In genomic region chr4:118961141-118961628, GRCm38 (mm10) we compare ENCODE assay signal across 11 mouse cellular contexts. TPM values are rescaled to one million over a fixed set of nuclear protein-coding genes. Genes with fewer than 3 reads are reported as not detected.
DNase-seq lines count a peak whose midpoint lies in the region; ATAC-seq and TF ChIP-seq lines count a peak whose summit lies in the region.
"Had no signal": no experiment of that assay in that cellular context is flagged by ENCODE, and none has a peak within 500 bp of the region (broad histone marks: within the 10 kb centered on the region; RNA-seq: fewer than 3 reads in every experiment).

Lao1 (plus strand) TSS chr4:118961578.

- peak; percentile 70; the same call in 1 of the 2 replicates for ATAC-seq in frontal cortex, adult (ENCODE audit: low TSS enrichment)
- no peak for ATAC-seq in hindbrain, embryonic 16.5 days

- H3K4me3 ChIP-seq in layer of hippocampus, adult 2 months = no peak within 1 kb of the TSS
- H3K4me3 ChIP-seq in hindbrain, embryonic 16.5 days (ENCODE audit: low read length) = no peak within 1 kb of the TSS
- H3K4me3 ChIP-seq: hindbrain, embryonic 13.5 days had no signal

- no peak within 1 kb of the TSS for H3K4me2 ChIP-seq in hindbrain, embryonic 16.5 days (ENCODE audit: low read length)
- H3K4me2 ChIP-seq: hindbrain, embryonic 13.5 days had no signal

- no peaks in the 10 kb centered on the region for H3K4me1 ChIP-seq in hindbrain, embryonic 16.5 days (ENCODE audit: control insufficient read depth, insufficient read depth, low read depth, low read length)
- H3K4me1 ChIP-seq: hindbrain, embryonic 13.5 days had no signal

- H3K9ac ChIP-seq in hindbrain, embryonic 16.5 days (ENCODE audit: low read depth, low read length) = no peak within 1 kb of the TSS
- H3K9ac ChIP-seq: hindbrain, embryonic 13.5 days had no signal

- H3K27ac ChIP-seq in layer of hippocampus, adult 2 months = peak within 1 kb of the TSS; percentile 53; the same call in 1 of the 2 replicates
- no peak within 1 kb of the TSS for H3K27ac ChIP-seq in hindbrain, embryonic 16.5 days (ENCODE audit: low read depth, low read length)
- H3K27ac ChIP-seq: hindbrain, embryonic 13.5 days; macrophage had no signal

- no peaks in the 10 kb centered on the region for H3K9me3 ChIP-seq in hindbrain, embryonic 16.5 days (ENCODE audit: control insufficient read depth, low read length)
- H3K9me3 ChIP-seq: hindbrain, embryonic 13.5 days had no signal

- no peak for DNase-seq in frontal cortex, postnatal 25 days (ENCODE audit: low spot score in 2 of 2)
- peak; percentile 37 for DNase-seq in urinary bladder, postnatal 14 days (ENCODE audit: low spot score)
- DNase-seq in urinary bladder, postnatal 25 days (ENCODE audit: low spot score) = no peak
- DNase-seq in layer of hippocampus, adult 2 months (ENCODE audit: low spot score in 2 of 2) = peak; percentile 18 to 23
- DNase-seq in telencephalon, adult 2 months (ENCODE audit: low read depth, low spot score) = peak; percentile 8
- DNase-seq in thymus, postnatal 4 days = no peak

- no peaks in the 10 kb centered on the region for H3K36me3 ChIP-seq in hindbrain, embryonic 16.5 days (ENCODE audit: control insufficient read depth, insufficient read depth, low read length)
- H3K36me3 ChIP-seq: hindbrain, embryonic 13.5 days had no signal

- no peaks in the 10 kb centered on the region for H3K27me3 ChIP-seq in hindbrain, embryonic 16.5 days (replicated peaks; ENCODE audit: control insufficient read depth, insufficient read depth, low read length)
- H3K27me3 ChIP-seq: hindbrain, embryonic 13.5 days had no signal

- 72% methylated on average over 2 of the region's 2 CpGs for WGBS in hindbrain, embryonic 16.5 days

- no peak for TF ChIP-seq CTCF in layer of hippocampus, adult 2 months (conservative IDR thresholded peaks at IDR 0.05)

RNA-seq across cellular contexts. Expression of gene Lao1, which starts in this region (rescaled TPM):
- total RNA-seq in layer of hippocampus, adult 2 months (2021) = under 1 TPM; 0.51 to 0.79 TPM
- 0.06 and 0.09 TPM in 2 replicates for polyA plus RNA-seq in hindbrain, embryonic 16.5 days (2015; fragmentation: Nextera tagmentation; extraction: Ambion mirVana)
- polyA plus RNA-seq: hindbrain, embryonic 13.5 days; macrophage; spleen, adult 2 months had no signal

Comparison
In these comparisons a context has a peak if more than half of its experiments do, and no peak if none do; other contexts are left out.
1. DNase-seq: peak in urinary bladder, postnatal 14 days (single experiment) and telencephalon, adult 2 months (single experiment); none in frontal cortex, postnatal 25 days (0 of 2), urinary bladder, postnatal 25 days (single experiment) and thymus, postnatal 4 days (single experiment).
2. Peak in DNase-seq and H3K27ac ChIP-seq in layer of hippocampus, adult 2 months; RNA of the gene not detected or under 1 TPM.